Mouse (Mus musculus) granulocyte monocyte progenitor cell, adult 5-6 weeks (primary cell): Measurements from ENCODE around the gene Zfp462. TPM values are rescaled to one million over a fixed set of nuclear protein-coding genes. Genes with fewer than 3 reads are reported as not detected.
"Not testable (repeated sequence)": the region's sequence is repeated elsewhere in the genome, so short reads cannot be mapped to it uniquely, and the experiment has no call there.

Experiments
- ATAC-seq: replicated peaks from 2 replicates; pipeline ENCODE4 v1.8.0; 2016; ENCODE audit warnings: mild to moderate bottlenecking, moderate TSS enrichment, inconsistent platforms; ENCODE audit not compliant: poor library complexity, severe bottlenecking
- total RNA-seq, 2 experiments: library from RNA; stranded (forward) in 1 of 2; stranded (reverse) in 1 of 2; fragments of 200-712, 200-1000 nt in 1 of 2; fragments of >200 nt in 1 of 2; fragmentation: Nextera tagmentation in 1 of 2; gene quantifications; 2 replicates each; pipeline ENCODE4 v1.2.3; 2014 to 2017

Gene Zfp462
- total RNA-seq, 2 experiments from 2014 or later, result 0.05 TPM; not detected in 1

DNA sequence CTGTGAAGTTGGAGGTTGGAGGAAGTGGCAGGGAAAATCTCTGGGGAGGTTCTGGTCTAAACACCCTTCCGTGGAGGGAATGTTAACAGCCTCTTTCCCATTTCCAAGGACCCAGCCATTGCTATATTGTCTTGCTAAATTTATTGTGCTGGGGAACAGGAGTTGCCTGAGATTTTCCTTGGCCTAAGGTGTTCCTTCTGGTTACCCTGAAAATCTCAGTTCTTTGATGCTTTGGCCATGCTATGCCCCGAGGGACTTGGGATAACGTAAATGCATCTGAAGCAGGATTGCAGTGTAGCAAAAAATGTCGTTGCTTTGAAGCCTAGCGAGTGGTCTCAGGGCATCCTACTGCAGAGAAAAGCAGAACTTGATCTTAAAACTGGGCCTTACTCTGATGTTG, 47.1 kb downstream of the Zfp462 start:
- no peak for ATAC-seq

DNA sequence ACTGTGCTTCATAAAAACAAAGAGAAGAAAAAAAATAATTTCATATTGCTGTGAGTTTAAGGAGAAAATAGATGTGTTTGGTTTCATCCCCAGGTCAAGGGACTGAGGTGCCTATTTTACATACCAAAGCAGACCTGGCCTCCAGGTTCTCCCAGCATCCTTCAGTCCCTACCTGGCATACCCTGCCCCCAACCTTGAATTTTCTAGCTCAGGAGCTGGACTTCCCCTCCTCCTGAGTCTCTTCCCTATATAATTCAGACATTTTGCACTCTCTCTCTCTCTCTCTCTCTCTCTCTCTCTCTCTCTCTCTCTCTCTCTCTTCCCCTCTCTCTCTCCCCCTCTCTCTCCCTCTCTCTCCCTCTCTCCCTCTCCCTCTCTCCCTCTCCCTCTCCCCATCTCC, 48.2 kb downstream of the Zfp462 start:
- ATAC-seq, result not testable (repeated sequence)

DNA sequence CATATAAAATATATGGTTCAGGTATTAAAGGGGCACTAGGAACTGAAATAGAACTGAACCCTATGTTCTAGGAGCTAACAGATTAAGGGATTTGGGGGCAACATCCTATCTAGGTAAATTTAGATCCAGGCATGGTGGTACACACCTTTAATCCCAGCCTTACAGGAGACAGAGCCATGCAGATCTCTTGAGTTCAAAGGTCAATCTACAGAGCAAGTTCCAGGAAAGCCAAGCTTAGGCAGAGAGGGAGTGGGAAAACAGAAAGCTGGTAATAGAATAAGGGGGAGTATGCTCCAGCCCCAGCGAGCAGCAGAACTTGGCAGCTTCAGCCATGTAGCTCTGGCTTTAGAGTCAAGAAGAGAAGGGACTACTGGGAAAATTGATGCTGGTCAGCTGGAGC, 50.4 kb downstream of the Zfp462 start:
- ATAC-seq, result no peak

DNA sequence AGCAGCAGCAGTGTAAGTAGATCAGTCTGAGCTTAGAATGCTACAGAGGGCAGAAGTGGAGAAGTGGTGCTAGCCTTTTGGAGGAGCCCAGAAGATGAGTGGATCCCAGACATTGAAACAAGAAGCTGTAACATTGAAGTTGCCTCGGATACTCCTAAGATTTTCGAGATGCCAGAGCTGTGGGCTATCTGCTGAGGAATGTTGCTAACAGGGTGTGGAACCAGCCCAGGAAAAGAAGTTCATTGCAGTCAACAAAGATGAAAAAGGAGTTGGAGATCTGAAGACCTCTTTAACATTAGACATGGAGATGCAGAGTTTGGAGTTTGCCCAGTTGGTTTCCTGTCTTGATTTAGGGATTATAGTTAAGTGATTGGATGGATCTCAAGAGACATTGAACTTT, 51.2 kb downstream of the Zfp462 start:
- no peak for ATAC-seq

DNA sequence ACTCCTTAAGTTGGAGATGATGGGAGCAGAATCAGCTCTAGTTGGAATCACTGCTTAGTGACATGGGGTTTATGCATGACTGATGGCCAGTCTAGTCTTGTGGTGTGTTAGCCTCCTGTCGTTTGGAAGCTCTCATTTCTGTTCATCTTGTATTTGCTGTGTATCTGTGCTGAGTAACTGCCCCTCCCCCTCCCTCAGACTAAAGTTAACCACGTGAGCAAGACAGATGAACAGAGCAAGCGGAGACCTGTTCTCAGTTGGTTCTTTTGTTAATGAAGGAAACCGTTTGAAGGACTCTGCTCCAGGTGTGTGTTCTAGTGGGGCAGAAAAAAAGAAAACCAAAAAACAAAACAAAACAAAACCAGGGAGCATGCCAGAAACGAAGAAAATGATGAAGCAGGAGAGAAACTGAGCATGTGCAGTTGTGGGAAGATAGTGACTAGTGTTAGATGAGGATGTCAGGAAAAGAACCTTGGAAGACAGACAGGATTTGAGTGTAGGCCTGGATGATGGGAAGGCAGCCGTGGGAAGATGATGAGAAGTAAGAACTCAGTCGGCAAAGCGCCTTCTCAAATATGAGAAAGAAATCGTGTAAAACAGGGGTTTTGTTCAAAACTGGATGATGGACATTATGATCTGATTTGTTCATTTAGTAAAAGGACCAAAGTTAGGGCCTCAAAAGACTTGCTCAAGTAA, 53.4 kb downstream of the Zfp462 start:
- no peak for ATAC-seq

DNA sequence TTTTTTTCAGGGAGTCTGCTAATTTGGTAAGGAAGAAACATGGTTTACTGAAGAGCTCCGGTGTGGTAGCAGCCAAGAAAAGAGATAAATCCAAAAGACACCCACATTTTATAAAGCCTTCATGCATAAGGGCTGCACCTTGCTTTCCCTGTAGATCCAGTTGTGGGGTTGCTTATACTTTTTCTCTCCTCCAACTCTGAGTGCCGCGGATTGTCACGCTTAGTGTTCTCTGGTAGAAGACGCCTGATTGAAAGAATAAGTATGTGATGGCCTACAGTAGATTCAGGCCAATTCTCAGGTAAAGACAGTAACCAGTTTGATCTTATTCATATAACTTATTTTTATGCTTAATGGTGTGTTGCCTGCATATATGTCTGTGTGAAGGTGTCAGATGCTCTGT, 54.7 kb downstream of the Zfp462 start:
- ATAC-seq, result no peak

DNA sequence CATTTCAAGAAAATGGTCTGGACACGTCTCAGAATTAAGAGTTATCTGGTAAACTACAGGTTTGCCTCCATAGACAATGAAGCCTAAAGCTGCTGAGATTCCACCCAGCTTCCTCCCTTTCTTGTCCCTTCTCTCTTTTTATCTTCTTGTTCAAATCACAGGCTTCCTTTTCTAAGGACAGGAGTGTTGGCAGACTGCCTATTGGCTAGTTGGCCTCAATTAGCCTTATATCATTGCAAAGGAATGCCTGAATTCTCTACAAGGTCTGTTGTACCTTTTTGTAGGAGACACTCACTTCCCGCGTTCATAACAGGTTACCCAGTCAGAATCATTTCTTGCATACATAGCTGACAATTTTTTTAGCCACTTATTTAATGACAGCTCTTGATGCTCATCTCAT, 56.5 kb downstream of the Zfp462 start:
- no peak for ATAC-seq

DNA sequence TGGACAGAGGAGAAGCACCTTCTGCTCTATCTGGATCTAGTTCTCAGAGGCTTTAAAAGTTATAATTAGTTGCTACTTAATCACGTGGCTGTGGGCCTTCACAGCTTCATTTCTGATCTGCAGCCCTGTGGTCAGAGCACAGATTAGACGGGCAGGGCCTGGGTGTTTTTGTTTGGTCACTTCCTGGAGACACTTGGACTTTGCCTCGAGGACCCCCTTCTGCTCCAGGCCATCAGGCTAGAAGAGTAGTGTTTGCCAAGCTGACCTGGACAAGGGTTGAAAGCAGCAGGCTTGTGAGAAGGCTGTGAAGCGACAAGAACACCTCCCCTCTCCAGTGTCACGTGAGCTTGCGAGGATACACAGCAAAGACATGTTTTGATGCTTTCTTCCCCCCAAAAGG, 58.3 kb downstream of the Zfp462 start:
- ATAC-seq, result no peak

DNA sequence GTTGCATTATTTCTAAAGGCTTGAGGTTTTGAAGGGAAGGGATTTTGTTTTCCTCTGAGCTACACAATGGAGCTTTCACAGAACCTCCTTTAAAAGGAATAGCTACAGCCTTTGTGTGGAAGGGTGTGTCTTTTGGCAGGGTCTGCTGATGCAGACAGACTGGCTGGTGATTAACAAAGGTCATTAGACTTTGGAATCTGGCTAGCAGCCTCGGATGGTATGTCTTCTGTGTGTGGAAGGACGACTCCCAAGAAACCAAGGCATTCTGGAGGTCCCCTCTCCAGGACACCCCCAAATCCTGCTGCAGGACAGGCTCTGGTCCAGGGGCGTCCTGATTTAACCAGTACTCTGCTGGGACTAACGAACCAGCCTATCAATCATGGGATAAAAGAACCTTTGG, 60.2 kb downstream of the Zfp462 start:
- no peak for ATAC-seq

DNA sequence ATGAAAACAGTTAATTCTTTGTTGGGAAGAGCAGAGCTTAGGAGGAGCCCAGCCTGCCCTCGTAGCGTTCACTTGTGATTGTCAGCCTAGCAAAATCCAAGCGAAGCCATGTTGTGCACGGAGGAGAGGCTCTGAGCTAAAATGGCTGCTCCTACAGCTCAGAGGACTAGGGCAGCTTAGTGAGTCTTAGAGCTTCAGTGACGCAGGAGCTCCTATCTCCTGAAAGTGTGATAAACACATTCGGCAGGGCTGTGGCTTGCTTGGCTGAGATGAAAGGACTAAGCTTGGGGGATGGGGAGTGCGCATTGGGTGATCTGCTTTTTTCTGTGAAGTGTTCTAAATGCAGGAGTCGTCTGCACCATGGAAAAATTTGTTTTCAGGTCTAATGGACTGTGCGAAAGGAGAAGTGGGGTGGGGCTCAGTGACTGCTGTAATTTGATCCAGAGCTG, 60.7 kb downstream of the Zfp462 start:
- no peak for ATAC-seq

DNA sequence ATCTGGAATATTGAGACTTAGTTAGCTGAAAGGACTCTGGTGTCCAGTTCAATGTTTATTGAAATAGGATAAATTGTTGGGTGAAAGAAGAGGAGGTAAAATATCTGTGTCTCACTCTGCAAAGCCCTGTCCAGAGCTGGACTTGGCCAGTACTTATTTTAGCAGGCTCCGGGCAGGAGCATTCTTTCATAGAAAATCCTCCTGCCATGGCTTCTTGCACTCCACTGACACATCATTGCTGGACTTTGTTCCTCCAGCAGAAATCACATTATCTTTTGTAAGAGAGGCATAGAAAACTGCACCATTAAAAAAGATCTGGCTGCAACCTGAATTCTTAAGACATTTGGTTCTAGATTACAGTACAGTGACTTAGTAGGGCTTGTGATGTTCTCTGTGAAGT, 61.2 kb downstream of the Zfp462 start:
- ATAC-seq, result no peak

DNA sequence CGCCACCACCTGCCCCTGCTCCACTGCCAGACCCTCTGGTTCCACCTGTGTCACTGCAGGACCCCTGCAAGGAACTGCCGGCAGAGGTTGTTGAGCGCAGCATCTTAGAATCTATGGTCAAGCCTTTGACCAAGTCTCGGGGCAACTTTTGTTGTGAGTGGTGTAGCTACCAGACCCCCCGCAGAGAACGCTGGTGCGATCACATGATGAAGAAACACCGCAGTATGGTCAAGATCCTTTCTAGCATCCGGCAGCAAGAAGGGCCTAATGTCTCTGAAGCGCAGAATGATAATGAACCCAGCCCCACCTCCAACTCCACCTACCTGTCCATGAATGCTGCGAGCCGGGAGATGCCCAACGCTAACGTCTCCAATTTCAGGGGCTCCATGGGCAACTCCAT, 63.8 kb downstream of the Zfp462 start:
- no peak for ATAC-seq

DNA sequence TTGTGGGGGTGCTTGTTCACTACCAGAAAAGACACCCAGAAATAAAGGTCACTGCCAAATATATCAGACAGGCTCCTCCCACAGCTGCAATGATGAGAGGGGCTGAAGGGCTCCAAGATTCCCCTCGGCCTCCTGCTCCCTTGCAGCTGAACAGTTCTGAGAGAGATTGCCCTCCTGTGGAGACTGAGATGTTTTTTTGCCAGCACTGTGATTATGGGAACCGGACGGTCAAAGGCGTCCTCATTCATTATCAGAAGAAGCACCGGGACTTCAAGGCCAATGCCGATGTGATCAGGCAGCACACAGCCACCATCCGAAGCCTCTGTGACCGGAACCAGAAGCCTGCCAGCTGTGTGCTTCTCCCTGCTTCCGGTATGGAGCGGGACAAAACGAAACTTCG, 66.5 kb downstream of the Zfp462 start:
- no peak for ATAC-seq

DNA sequence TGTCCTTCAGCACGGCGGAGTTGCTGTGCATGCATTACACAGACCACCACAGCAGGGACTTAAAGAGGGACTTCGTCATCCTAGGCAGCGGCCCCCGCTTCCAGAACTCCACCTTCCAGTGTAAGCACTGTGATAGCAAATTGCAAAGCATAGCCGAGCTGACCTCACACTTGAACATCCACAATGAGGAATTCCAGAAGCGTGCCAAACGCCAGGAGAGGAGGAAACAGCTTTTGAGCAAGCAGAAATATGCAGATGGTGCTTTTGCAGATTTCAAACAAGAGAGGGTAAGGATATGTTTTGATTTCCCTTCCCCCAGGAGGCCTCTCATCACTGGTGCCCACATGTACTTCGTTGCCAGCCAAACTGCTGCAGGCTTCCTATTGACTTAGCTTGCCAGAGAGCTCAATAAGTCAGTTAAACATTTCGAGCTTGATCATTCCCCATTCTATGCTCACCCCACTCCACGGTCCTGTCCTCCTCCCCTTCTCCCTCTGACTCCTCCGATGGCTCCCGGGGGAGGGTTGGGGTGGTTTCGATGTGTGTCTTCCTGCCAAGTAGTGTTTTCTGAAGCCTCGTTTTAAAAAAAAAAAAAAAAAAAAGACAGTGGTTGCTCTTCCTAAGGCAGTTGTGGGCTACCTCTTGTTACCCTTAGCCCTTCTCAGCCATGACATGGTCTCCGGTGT, 68.9 kb downstream of the Zfp462 start:
- no peak for ATAC-seq

DNA sequence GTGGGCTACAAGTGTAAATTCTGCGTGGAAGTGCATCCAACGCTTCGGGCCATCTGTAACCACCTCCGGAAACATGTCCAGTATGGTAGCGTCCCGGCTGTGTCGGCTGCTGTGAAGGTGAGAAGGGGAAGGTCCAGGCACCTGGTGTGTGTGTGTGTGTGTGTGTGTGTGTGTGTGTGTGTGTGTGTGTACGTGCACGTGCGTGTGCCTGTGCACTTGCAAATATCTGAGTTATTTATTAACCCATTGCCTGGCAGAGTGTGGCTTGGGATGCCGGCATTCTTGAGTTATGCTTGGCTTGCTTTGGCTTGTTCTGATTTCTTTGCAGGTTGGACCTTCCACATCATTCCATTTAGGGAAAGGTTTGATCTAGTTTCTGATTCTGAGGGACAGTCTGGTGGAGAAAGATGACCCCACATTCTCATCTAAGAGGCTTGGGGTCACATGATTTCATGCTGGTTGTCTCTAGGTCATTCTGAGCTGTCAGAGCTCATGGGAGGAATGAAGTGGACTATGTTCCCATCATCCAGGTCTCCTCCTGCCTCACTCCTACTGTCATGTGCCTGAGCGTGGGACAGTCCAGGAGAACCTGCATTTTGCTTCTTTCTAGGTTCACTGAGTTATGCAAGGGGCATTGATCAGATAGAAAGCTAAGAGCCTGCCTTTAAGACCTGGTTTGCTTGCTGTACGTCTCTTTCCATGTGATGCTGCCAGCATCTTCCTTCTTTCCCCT, 70.0 kb downstream of the Zfp462 start:
- no peak for ATAC-seq

DNA sequence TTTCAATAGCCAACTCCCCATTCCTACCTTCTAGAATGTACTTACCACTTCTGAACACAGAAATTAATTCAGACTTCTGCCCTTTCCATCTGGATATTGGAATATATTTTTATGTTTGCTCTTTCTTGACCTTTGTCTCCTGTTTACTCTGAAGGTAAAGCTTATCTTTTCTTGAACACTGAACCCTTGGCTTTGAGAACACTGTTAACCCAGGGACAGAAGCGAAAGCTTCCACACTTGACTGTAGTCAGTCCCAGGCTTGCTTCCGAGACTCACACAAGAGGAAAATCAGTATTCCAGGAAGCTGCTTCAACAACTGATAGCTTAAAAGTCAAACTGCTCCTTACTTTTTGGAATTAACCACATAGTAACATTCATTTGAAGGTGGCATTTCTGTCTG, 70.7 kb downstream of the Zfp462 start:
- ATAC-seq, result no peak

DNA sequence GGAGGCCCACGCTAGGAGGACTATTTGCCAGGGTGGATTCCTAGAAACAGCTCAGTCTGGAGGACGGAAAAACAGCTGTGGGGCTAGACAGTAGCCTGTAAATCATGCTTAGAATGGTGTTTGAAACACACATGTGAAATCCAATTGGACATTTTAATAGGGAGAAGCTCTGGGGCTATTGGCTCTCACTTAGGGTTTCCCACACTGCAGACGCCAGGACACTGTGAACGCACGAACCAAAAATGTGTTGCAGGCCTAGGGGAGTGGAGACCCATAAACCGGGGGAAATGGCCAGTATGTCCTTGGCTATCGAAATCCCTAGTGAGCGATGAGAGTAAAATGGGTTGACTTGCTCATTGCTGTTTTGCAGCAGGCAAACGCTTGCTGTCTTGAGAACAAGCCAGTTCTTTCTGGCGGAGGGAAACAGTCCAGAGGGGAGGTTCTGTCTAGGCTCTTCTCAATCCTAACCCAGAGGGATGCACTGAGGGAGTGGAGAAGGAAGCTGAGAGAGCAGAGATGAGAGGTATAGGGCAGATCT, 81.3 kb downstream of the Zfp462 start:
- ATAC-seq, result no peak

DNA sequence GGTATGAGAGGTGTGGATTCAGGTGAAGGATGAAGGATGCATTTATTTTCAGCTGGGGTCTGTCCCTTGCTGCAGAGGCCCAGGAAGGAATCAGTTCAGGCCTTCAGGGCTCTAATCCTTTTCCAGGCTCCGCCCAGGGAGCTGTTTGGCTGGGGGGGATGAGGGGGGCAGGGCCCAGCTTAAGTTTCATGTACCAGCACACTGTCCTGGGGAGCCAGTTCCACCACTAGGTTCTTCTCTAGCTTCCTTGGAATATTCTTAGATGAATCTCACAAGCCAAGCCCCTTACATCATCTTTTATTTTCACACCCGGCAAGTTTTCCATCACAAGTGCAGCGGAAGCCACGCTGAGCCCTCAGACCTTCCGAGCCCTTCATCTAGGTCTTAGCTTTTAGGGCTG, 85.6 kb downstream of the Zfp462 start:
- no peak for ATAC-seq

DNA sequence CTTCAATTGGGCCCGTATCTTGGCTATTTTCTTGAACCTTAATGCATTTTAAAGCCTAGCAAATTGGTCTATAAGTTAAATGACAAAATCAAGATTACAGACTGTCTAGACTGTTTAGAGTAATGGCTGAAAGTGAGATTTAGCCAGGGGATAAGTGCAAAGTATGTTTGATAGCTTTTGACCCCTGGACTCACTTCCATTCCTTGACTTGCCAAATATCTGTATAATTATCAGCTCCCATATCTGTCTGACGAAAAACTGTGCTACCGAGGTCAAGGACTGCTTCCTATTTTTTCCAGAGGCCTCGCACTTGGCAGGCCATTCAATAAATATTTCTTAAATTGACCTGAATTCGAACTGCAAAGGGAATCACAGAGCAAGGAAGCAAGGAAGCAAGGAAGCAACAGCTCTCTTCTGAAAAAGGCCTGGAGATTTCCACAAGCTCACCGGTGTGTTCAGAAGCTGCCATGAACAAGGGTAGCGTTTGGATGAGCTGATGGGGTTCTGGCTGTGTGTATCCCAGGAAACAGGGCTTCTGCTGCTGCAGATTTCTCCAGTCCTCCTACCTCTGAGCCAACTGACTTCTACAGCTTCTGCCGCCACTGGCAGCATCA, 87.6 kb downstream of the Zfp462 start:
- ATAC-seq, result no peak

DNA sequence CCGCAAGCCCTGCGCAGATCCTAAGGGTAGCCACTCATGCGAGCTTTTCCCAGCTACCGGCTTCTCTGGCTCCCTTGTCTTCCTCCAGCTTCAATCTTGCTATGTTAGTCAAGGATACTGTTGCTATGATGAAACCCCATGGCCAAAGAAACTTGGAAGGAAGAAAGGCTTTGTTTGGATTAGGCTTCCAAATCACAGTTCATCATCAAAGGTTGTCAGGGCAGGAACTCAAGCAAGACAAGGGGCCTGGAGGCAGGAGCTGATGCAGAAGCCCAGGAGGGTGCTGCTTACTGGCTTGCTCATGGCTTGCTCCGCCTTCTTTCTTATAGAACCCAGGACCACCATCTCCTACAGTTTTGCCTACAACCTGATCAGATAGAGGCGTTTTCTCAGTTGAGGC, 88.6 kb downstream of the Zfp462 start:
- ATAC-seq, result no peak

DNA sequence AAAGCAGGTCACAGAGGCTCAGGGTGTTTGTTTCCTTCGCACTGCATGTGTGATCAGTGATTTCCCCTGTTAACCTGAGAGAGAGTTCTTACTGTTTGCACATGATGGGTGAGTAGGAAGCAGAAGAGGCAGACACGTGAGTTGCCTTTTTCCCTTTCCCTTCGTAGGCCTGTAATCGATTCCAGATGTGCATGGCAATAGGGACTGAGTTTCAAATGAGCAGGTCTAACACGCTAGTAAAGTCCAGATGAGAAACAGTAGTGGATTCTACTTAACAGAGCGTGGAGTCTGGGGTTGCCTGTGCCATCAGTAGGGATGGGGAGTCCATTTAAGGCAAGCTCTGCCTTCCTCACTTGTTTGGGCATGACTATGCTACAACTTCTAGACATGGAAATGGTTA, 93.3 kb downstream of the Zfp462 start:
- ATAC-seq, result no peak
